Mouse (Mus musculus): ENCODE data around the gene Gtpbp2. TPM values are rescaled to one million over a fixed set of nuclear protein-coding genes. Genes with fewer than 3 reads are reported as not detected.
A peak's percentile ranks its signal among the peaks of the same experiment; 100 is the strongest.

Gtpbp2 gene
- polyA plus RNA-seq, 1 experiment from 2014 or later, result 28.7 TPM

GRCm38 (mm10) chr17:46123285-46123684 lies 37.5 kb upstream of the Gtpbp2 start:
- no peak for ATAC-seq (replicated peaks; ENCODE audit: low FRiP score)
- H3K4me1 ChIP-seq (replicated peaks; ENCODE audit: control insufficient read depth, insufficient read depth, low read length), result no peaks in the 10 kb centered on the region
- peaks cover 24% of the 10 kb centered on the region for H3K36me3 ChIP-seq (ENCODE audit: control insufficient read depth, insufficient read depth, low read length)
- H3K27ac ChIP-seq (ENCODE audit: low read depth, low read length), result no peak overlapping the region
- no peak overlapping the region for H3K4me3 ChIP-seq (ENCODE audit: low read depth, low read length)
- no peak overlapping the region for H3K4me2 ChIP-seq (ENCODE audit: low read depth, low read length, severe bottlenecking)
- no peak for DNase-seq (ENCODE audit: low spot score)
- 90% methylated on average over 4 of the region's 4 CpGs for WGBS
- no peaks in the 10 kb centered on the region for H3K9me3 ChIP-seq (ENCODE audit: control insufficient read depth, low read length)
- no peak overlapping the region for H3K9ac ChIP-seq (ENCODE audit: low read length)
- no peaks in the 10 kb centered on the region for H3K27me3 ChIP-seq (ENCODE audit: control insufficient read depth, insufficient read depth, low read length)

DNA sequence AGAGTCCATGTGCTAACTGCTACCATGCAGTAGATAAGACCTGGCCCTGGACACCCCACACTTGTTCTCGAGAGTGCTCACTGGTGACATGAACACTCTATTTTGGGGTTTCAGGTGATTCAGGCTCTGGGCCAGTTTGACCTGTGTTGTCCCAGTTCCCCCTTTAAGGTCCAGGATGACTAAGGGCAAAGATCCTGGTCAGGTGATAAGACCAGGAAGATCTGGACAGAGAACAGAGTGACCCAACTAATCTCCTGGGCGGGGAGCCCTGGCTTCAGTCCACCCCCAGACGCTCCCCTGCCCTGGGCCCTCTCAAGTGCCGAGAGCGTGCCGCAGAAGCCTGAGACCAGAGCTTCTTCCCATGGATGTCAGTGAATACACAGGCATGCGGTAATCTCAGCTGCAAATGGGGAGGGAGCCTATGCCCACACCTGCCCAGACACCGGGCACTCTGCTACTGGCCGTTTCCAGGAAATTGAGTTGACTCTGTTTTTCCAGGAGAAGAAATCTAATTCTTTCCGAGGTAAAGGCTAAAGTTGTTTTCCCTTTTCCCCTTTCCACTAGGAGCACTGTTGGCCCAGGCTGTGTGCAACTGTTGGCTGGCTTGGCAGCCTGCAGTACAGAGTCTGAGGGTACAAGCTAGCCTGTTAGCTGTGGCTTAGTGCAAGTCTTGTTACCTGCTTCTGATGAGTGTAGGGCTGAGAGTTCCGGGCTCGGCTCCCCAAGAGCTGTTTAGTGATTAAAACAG lies 36.7 kb upstream of the Gtpbp2 start:
- Histone ChIP-seq H3K9ac (ENCODE audit: low read length) (no peak overlapping the region), H3K4me1 (replicated peaks; ENCODE audit: control insufficient read depth, insufficient read depth, low read length) (no peaks in the 10 kb centered on the region), H3K4me2 (ENCODE audit: low read depth, low read length, severe bottlenecking) (no peak overlapping the region), H3K27ac (ENCODE audit: low read depth, low read length) (no peak overlapping the region), H3K36me3 (ENCODE audit: control insufficient read depth, insufficient read depth, low read length) (peaks cover 24% of the 10 kb centered on the region), H3K27me3 (ENCODE audit: control insufficient read depth, insufficient read depth, low read length) (no peaks in the 10 kb centered on the region), H3K4me3 (ENCODE audit: low read depth, low read length) (no peak overlapping the region), H3K9me3 (ENCODE audit: control insufficient read depth, low read length) (no peaks in the 10 kb centered on the region)
- ATAC-seq (replicated peaks; ENCODE audit: low FRiP score), result no peak
- 90% methylated on average over 12 of the region's 12 CpGs for WGBS
- DNase-seq (ENCODE audit: low spot score), result no peak

GRCm38 (mm10) chr17:46126608-46127007 lies 34.2 kb upstream of the Gtpbp2 start:
- H3K9me3 ChIP-seq (ENCODE audit: control insufficient read depth, low read length), result no peaks in the 10 kb centered on the region
- ATAC-seq (replicated peaks; ENCODE audit: low FRiP score), result no peak
- peaks cover 20% of the 10 kb centered on the region for H3K36me3 ChIP-seq (ENCODE audit: control insufficient read depth, insufficient read depth, low read length)
- DNase-seq (ENCODE audit: low spot score), result no peak
- H3K4me1 ChIP-seq (replicated peaks; ENCODE audit: control insufficient read depth, insufficient read depth, low read length), result no peaks in the 10 kb centered on the region
- H3K4me3 ChIP-seq (ENCODE audit: low read depth, low read length), result no peak overlapping the region
- no peak overlapping the region for H3K9ac ChIP-seq (ENCODE audit: low read length)
- no peak overlapping the region for H3K27ac ChIP-seq (ENCODE audit: low read depth, low read length)
- no peak overlapping the region for H3K4me2 ChIP-seq (ENCODE audit: low read depth, low read length, severe bottlenecking)
- no peaks in the 10 kb centered on the region for H3K27me3 ChIP-seq (ENCODE audit: control insufficient read depth, insufficient read depth, low read length)
- 87% methylated on average over 6 of the region's 6 CpGs for WGBS

- WGBS, result 81% methylated on average over 6 of the region's 6 CpGs
- no peak overlapping the region for H3K4me3 ChIP-seq (ENCODE audit: low read depth, low read length)
- H3K4me2 ChIP-seq (ENCODE audit: low read depth, low read length, severe bottlenecking), result no peak overlapping the region
- no peaks in the 10 kb centered on the region for H3K4me1 ChIP-seq (replicated peaks; ENCODE audit: control insufficient read depth, insufficient read depth, low read length)
- ATAC-seq (replicated peaks; ENCODE audit: low FRiP score) (no peak), DNase-seq (ENCODE audit: low spot score) (no peak)
- H3K9ac ChIP-seq (ENCODE audit: low read length), result no peak overlapping the region
- peaks cover 20% of the 10 kb centered on the region for H3K36me3 ChIP-seq (ENCODE audit: control insufficient read depth, insufficient read depth, low read length)
- H3K9me3 ChIP-seq (ENCODE audit: control insufficient read depth, low read length), result no peaks in the 10 kb centered on the region
- H3K27ac ChIP-seq (ENCODE audit: low read depth, low read length), result no peak overlapping the region
- H3K27me3 ChIP-seq (ENCODE audit: control insufficient read depth, insufficient read depth, low read length), result no peaks in the 10 kb centered on the region
These were observed 32.9 kb upstream of the Gtpbp2 start for GRCm38 (mm10) chr17:46127814-46128493.

DNA sequence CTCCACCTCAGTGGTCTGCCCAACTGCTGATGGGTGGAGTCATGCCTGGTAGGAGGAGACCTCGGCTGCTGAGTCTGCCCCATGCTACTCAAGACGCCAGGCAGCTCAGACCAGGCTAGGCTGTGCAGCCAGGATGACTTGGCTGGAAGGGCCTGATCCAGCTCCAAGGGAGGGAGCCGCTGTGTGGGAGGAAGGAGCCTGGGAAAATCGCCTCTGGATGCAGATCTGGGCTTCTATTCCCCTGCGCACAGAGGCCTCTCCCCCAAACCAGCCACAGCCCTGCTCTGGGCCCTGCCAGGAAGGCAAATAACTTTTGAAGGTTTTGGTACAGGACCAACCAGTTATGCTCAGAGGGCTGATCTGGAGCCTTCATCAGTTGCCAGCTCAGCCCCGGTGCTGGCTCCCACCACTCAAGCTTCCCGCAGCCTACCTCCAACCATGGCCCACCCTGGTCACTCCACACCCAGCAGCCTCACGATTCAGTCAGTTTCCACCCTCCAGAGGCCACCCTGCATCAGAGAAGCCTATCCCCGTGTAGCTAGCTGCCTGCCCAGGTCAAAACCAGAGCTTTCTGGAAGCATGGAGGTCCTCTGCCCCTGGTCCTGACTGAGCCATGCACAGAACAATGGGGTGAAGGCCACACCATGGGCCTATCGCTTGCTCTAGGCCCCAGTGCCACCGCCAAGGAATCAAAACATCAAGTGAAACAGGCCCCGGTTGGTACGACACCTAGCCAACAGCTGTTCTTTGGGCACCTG lies 30.9 kb upstream of the Gtpbp2 start:
- H3K36me3 ChIP-seq (ENCODE audit: control insufficient read depth, insufficient read depth, low read length), result peaks cover 13% of the 10 kb centered on the region; the same call in 1 of the 2 replicates

DNA sequence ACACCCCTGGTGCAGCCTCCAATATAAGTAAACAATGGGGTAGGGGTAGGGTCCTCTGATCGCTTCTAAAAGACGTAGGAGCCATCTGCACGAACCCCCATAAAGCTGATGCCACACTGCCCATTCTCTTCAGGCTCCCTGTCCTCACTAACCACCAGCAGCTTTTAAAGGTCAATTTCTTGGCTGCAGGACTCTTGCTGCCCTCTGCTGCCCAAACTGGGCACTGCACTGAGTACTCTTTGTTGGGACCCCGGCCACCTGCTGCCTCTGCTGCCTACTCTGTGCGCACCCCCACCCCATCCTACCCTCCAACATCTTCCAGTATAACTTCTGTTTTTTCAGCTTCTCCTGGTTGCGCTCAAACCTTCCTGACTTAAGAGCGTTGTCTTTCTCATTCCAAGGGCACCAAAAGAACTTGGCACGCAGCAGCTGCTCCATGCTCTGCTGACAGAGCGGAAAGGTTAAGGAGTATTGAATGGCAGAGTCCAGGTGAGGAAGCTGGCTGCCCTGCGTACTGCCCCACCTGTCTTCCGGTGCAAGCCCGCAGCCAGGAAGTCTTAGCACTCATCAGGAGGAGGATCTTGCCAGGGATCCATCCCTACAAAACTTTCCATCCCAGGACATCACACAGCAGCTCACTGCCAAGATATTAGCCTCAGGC lies 28.6 kb upstream of the Gtpbp2 start:
- Histone ChIP-seq H3K27ac (ENCODE audit: low read depth, low read length) (no peak overlapping the region), H3K4me1 (replicated peaks; ENCODE audit: control insufficient read depth, insufficient read depth, low read length) (no peaks in the 10 kb centered on the region), H3K9ac (ENCODE audit: low read length) (no peak overlapping the region), H3K36me3 (ENCODE audit: control insufficient read depth, insufficient read depth, low read length) (no peaks in the 10 kb centered on the region), H3K4me2 (ENCODE audit: low read depth, low read length, severe bottlenecking) (no peak overlapping the region), H3K4me3 (ENCODE audit: low read depth, low read length) (no peak overlapping the region), H3K9me3 (ENCODE audit: control insufficient read depth, low read length) (no peaks in the 10 kb centered on the region), H3K27me3 (ENCODE audit: control insufficient read depth, insufficient read depth, low read length) (no peaks in the 10 kb centered on the region)
- DNase-seq (ENCODE audit: low spot score), result peak; percentile 88
- WGBS, result 15% methylated on average over 12 of the region's 12 CpGs
- peak; percentile 61 for ATAC-seq (replicated peaks; ENCODE audit: low FRiP score)

More for the DNA sequence above, 30.9 kb upstream of the Gtpbp2 start:
- WGBS, result 84% methylated on average over 13 of the region's 13 CpGs
- Histone ChIP-seq H3K27me3 (ENCODE audit: control insufficient read depth, insufficient read depth, low read length) (no peaks in the 10 kb centered on the region), H3K4me1 (replicated peaks; ENCODE audit: control insufficient read depth, insufficient read depth, low read length) (no peaks in the 10 kb centered on the region), H3K9me3 (ENCODE audit: control insufficient read depth, low read length) (no peaks in the 10 kb centered on the region), H3K4me2 (ENCODE audit: low read depth, low read length, severe bottlenecking) (no peak overlapping the region), H3K9ac (ENCODE audit: low read length) (no peak overlapping the region), H3K4me3 (ENCODE audit: low read depth, low read length) (no peak overlapping the region), H3K27ac (ENCODE audit: low read depth, low read length) (no peak overlapping the region)
- no peak for DNase-seq (ENCODE audit: low spot score)
- no peak for ATAC-seq (replicated peaks; ENCODE audit: low FRiP score)

DNA sequence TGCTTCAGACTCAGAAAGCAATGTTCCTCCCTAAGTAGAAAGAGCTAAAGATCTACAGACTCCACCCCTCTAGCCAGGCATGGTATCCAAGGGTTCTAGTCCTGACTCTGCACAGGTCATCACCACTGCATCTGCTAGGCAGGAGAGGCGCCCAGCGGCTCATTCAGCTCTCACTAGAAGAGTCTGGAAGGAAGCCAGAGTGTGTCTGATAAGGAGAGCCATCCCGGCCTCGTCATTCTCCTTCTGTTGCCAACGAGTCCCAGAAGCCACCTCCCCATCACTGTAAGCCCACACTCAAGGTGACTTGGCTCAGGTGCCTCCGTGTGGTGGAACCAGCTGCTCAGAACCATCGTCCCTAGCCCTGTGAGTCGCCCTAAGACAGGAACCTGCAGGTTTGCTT lies 28.0 kb upstream of the Gtpbp2 start:
- H3K4me3 ChIP-seq (ENCODE audit: low read depth, low read length), result no peak overlapping the region
- no peak overlapping the region for H3K27ac ChIP-seq (ENCODE audit: low read depth, low read length)
- H3K4me2 ChIP-seq (ENCODE audit: low read depth, low read length, severe bottlenecking), result no peak overlapping the region
- ATAC-seq (replicated peaks; ENCODE audit: low FRiP score) (no peak), DNase-seq (ENCODE audit: low spot score) (no peak)
- WGBS, result 79% methylated on average over 8 of the region's 8 CpGs
- no peak overlapping the region for H3K9ac ChIP-seq (ENCODE audit: low read length)
- H3K36me3 ChIP-seq (ENCODE audit: control insufficient read depth, insufficient read depth, low read length), result no peaks in the 10 kb centered on the region
- H3K27me3 ChIP-seq (ENCODE audit: control insufficient read depth, insufficient read depth, low read length), result no peaks in the 10 kb centered on the region
- H3K4me1 ChIP-seq (replicated peaks; ENCODE audit: control insufficient read depth, insufficient read depth, low read length), result no peaks in the 10 kb centered on the region
- no peaks in the 10 kb centered on the region for H3K9me3 ChIP-seq (ENCODE audit: control insufficient read depth, low read length)

DNA sequence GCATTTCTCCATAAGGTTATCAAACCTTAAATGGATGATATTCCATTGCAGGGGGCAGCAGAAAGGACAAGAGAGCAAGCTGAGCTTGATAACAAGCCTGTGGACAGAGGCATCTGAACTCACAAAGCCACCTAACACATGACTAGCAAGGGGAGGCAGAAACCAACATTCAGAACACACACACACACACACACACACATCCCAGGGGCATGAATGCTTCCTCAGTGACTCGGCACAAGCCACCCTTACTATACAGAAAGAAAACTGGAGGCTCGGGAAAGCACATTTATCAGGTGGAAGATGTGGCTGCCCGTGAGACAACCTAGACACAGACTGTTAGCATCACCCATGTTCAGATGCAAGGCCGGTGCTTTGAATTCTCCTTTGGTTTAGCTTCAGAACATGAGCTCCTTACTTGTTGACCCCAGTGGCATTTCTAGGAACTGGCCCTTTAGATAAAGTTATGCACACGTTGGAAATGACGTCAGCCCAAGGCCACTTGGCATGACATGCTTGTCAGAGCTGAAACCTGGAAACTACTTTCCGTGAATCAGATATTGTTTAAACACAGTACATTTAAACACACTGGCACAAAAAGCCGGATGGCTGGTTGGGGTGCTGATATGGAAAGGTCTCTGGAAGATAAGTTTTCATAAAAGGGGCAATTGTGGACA lies 22.1 kb upstream of the Gtpbp2 start:
- WGBS, result 88% methylated on average over 8 of the region's 8 CpGs

More for the DNA sequence above, 22.1 kb upstream of the Gtpbp2 start:
- no peak overlapping the region for H3K9ac ChIP-seq (ENCODE audit: low read length)
- H3K27ac ChIP-seq (ENCODE audit: low read depth, low read length), result no peak overlapping the region
- no peak overlapping the region for H3K4me3 ChIP-seq (ENCODE audit: low read depth, low read length)
- DNase-seq (ENCODE audit: low spot score) (no peak), ATAC-seq (replicated peaks; ENCODE audit: low FRiP score) (no peak)
- H3K4me2 ChIP-seq (ENCODE audit: low read depth, low read length, severe bottlenecking), result no peak overlapping the region
- peaks cover 7% of the 10 kb centered on the region; the same call in 1 of the 2 replicates for H3K4me1 ChIP-seq (replicated peaks; ENCODE audit: control insufficient read depth, insufficient read depth, low read length)
- no peaks in the 10 kb centered on the region for H3K36me3 ChIP-seq (ENCODE audit: control insufficient read depth, insufficient read depth, low read length)
- no peaks in the 10 kb centered on the region for H3K27me3 ChIP-seq (ENCODE audit: control insufficient read depth, insufficient read depth, low read length)
- no peaks in the 10 kb centered on the region for H3K9me3 ChIP-seq (ENCODE audit: control insufficient read depth, low read length)
